Mouse (Mus musculus) olfactory bulb, adult 2 months (tissue): Measurements from ENCODE around the gene Irgc1. TPM values are rescaled to one million over a fixed set of nuclear protein-coding genes. Genes with fewer than 3 reads are reported as not detected.

Experiments used
- H3K27ac ChIP-seq: fragments of 200-500 bp; 2 replicates; pipeline ENCODE4 v1.5.1; 2012; ENCODE audit warnings: low read depth, low read length; ENCODE audit not compliant: insufficient read depth
- H3K4me1 ChIP-seq: fragments of 200-500 bp; 2 replicates; pipeline ENCODE4 v1.6.1; 2012; ENCODE audit warnings: low read length; ENCODE audit not compliant: control insufficient read depth, insufficient read depth
- H3K4me3 ChIP-seq: fragments of 200-500 bp; 2 replicates; pipeline ENCODE4 v1.5.1; 2012; ENCODE audit warnings: mild to moderate bottlenecking, low read depth, low read length, moderate library complexity; ENCODE audit not compliant: insufficient read depth
- CTCF ChIP-seq: fragments of 200-500 bp; IDR thresholded peaks from 2 replicates; pipeline ENCODE4 v1.5.1; 2012; ENCODE audit warnings: low read depth, mild to moderate bottlenecking, low read length, moderate library complexity; ENCODE audit not compliant: insufficient read depth
- POLR2A ChIP-seq: fragments of 200-500 bp; IDR thresholded peaks from 2 replicates; pipeline ENCODE4 v1.6.1; 2012; ENCODE audit warnings: mild to moderate bottlenecking, low read depth, low read length, moderate library complexity; ENCODE audit not compliant: insufficient read depth
- WGBS: fragments of 180-500 bp; shearing (Covaris S2); methylation state at CpG from one replicate; pipeline ENCODE4 v1.1.7; 2018; 5-methylcytosine and 5-hydroxymethylcytosine counted together
- polyA plus RNA-seq: library from polyadenylated mRNA; stranded (reverse); fragments of >200 nt; gene quantifications from 2 replicates; pipeline ENCODE4 v1.2.4, GENCODE M21; 2012; ENCODE audit warnings: low replicate concordance; ENCODE audit not compliant: missing spikeins, insufficient read depth, insufficient read length

Irgc1 gene
- polyA plus RNA-seq, 1 experiment = not detected

DNA sequence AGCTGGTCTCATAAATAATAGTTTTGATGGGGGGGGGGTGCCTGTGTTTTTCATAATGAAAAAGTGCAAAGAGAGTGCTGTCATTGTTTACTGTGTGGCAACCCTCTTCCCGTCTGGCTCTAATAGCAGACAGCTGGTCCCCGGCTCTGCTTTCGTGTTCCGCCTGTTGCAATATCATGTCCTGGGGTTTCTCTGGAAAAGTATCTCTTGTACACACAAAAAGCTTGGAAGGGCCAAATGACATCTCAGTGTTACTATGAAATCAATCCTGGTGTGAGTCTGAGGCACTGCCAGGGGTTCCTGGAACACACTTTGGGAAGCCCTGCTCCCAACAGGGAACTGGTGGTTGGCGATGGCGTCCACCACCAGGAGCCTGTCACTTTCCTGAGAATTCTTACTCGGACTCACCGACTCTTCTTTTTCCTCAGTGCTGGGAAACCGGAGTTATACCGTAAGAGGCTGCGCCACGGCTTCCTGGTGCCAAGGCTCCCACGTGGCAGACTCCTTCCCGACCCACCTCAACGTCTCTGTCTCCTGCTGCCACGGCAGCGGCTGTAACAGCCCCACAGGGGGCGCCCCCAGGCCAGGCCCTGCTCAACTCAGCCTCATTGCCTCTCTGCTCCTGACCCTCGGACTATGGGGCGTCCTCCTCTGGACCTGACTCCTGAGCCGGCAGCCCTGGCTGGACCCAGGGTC is 22.9 kb upstream of the Irgc1 start:
- no peak overlapping the region for H3K4me3 ChIP-seq
- H3K27ac ChIP-seq = no peak overlapping the region
- TF ChIP-seq CTCF = no peak; the same call in 1 of the 2 replicates
- no peak for TF ChIP-seq POLR2A
- peaks cover 15% of the 10 kb centered on the region for H3K4me1 ChIP-seq
- 28% methylated on average over 21 of the region's 21 CpGs for WGBS

DNA sequence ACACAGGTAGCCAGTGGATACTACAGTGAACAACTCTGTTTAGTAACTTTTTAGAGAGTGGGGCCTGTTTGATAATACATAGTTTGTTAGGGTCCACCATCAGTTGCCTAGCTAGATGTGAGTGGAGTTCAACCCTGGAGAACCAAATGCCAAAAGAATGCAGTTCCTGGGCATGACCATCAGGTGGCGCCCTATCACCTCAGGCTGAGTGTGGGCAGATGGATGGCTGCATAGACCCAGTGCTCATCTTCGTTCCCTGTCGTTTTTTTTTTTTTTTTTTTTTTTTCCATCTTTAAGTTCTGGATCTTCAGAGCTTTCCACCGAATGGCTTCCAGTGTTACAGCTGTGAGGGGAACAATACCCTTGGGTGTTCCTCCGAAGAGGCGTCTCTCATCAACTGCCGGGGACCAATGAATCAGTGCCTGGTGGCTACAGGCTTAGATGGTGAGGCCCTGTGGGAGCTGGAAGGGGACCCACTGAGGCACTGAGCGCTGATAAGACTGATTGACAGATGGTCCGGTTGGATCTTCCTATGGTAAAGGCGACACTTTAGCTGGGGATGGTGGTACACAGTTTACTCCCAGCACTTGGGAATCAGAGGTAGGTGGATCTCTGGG is 21.9 kb upstream of the Irgc1 start:
- Histone ChIP-seq H3K27ac (no peak overlapping the region), H3K4me1 (peaks cover 15% of the 10 kb centered on the region), H3K4me3 (no peak overlapping the region)
- TF ChIP-seq POLR2A (no peak), CTCF (peak; percentile 75; the same call in 1 of the 2 replicates)
- WGBS = 28% methylated on average over 10 of the region's 10 CpGs

DNA sequence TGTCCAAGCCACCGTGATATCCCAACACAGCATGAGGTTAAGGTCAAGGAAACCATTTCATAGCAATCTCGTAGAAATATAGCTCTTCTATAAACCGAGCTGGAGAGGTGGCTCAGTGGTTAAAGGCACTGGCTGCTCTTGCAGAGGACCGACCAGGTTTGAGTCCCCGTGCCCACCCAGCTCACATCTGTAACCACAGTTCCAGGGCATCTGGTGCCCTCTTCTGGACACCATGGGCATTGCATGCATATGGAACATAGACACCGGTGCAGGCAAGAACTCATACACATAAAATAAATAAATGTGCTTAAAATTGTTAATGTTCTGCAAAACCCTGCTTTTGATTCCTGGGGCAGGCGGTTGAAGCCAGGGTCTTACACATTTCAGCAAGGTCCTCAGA is 20.8 kb upstream of the Irgc1 start:
- TF ChIP-seq CTCF (peak; percentile 53; the same call in 1 of the 2 replicates), POLR2A (no peak)
- no peak overlapping the region for H3K27ac ChIP-seq
- WGBS = 71% methylated on average over 7 of the region's 7 CpGs
- H3K4me1 ChIP-seq = peaks cover 15% of the 10 kb centered on the region
- no peak overlapping the region for H3K4me3 ChIP-seq

DNA sequence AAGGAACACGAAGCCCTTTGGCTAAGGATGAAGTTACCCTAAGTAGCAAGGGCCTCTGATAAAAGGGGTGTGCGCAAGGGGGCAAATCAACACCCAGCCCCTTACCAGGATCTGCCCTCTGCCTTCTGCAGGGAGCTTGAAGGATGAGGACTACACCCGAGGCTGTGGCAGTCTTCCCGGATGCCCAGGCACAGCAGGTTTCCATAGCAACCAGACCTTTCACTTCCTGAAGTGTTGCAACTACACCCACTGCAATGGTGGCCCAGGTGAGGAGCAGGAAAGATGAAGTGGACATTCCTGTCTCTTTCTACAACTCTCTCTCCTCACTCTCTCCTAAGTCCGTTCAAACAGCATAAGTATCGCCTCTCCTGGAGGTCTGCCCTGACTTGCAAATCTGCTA is 20.3 kb upstream of the Irgc1 start:
- H3K4me1 ChIP-seq = peaks cover 15% of the 10 kb centered on the region
- 64% methylated on average over 6 of the region's 6 CpGs for WGBS
- H3K4me3 ChIP-seq = no peak overlapping the region
- H3K27ac ChIP-seq = no peak overlapping the region
- TF ChIP-seq POLR2A (no peak), CTCF (no peak)

DNA sequence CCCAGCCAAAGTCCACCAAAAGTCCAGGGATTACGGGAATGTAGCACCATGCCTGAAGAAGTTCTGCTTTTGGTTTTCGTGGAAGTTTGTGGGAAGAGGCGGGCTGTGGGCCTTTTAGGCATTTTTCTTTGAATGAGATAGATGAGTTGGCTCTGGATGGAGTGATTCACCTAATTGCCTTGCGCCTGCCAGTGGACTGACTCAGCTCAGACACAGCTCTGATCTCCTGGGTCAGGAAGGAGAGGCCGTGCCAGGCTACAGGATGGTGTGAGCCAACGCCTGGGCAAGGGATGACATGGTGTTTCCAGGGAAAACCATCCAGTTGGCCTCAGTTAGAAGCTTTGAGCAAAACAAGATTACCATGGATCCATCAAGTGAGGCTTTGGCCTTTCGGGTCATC is 18.3 kb upstream of the Irgc1 start:
- Histone ChIP-seq H3K4me3 (no peak overlapping the region), H3K27ac (no peak overlapping the region), H3K4me1 (peaks cover 15% of the 10 kb centered on the region)
- 68% methylated on average over 7 of the region's 7 CpGs for WGBS
- no peak for TF ChIP-seq CTCF
- TF ChIP-seq POLR2A = no peak

DNA sequence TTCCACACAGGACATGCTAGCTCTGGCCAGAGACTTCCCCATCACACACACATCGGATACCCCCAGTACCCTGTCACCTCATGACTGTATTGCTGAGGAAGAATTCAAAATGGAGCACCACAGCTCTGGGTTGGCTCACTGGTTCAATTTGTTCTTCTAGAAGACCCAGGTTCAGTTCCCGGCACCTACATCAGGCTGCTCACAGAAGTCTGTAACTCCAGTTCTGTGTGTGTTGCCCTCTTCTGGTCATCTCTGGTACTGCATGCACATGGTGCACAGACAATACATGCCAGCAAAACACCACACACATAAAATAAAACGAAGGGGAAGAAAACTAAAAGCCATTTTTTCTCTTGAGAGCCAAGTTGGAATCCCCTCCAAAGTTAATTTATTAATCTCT is 17.0 kb upstream of the Irgc1 start:
- H3K4me1 ChIP-seq = peaks cover 5% of the 10 kb centered on the region
- no peak overlapping the region for H3K27ac ChIP-seq
- no peak for TF ChIP-seq POLR2A
- no peak for TF ChIP-seq CTCF
- WGBS = 79% methylated on average over 3 of the region's 3 CpGs
- H3K4me3 ChIP-seq = no peak overlapping the region

DNA sequence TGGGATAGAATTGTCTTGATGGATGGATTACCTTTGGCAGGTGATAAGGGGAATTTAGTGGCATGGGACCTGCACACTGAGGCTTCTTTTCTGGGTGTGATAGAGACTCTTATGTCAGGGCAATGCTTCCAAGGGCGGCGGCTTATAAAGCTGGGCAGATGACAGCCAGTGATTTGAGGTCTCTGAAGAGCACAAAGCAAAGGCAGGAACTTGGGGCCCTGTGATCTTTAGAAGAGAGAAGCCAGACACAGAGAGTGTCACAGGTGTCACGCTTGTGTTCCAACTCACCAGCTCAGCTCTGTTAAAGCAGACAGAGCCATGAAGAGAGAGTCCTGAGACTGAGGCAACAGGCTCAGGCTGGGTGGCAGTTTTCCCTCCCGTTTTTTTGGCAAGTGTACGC is 15.8 kb upstream of the Irgc1 start:
- Histone ChIP-seq H3K27ac (no peak overlapping the region), H3K4me3 (no peak overlapping the region), H3K4me1 (peaks cover 4% of the 10 kb centered on the region)
- TF ChIP-seq POLR2A (no peak), CTCF (no peak)
- 86% methylated on average over 5 of the region's 5 CpGs for WGBS

DNA sequence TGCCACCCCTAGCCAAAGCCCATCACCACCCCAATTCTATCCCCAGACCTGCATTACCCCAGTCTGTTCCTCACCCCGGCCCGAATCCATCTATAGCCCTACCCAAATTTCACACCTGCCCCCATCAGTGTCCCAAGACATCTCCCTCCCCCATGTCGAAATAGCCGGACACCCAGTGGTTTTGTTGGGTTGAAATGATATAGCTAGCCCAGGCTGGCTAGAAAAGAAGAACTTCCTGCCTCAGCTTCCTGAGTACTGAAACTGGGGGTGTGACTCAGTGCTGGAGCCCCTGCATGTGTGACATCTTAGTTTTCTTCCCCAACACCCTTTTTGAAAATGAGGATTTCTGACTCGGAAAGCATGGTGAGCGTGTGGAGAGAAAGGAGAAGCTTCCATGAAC is 14.7 kb upstream of the Irgc1 start:
- WGBS = 91% methylated on average over 6 of the region's 6 CpGs
- H3K27ac ChIP-seq = no peak overlapping the region

DNA sequence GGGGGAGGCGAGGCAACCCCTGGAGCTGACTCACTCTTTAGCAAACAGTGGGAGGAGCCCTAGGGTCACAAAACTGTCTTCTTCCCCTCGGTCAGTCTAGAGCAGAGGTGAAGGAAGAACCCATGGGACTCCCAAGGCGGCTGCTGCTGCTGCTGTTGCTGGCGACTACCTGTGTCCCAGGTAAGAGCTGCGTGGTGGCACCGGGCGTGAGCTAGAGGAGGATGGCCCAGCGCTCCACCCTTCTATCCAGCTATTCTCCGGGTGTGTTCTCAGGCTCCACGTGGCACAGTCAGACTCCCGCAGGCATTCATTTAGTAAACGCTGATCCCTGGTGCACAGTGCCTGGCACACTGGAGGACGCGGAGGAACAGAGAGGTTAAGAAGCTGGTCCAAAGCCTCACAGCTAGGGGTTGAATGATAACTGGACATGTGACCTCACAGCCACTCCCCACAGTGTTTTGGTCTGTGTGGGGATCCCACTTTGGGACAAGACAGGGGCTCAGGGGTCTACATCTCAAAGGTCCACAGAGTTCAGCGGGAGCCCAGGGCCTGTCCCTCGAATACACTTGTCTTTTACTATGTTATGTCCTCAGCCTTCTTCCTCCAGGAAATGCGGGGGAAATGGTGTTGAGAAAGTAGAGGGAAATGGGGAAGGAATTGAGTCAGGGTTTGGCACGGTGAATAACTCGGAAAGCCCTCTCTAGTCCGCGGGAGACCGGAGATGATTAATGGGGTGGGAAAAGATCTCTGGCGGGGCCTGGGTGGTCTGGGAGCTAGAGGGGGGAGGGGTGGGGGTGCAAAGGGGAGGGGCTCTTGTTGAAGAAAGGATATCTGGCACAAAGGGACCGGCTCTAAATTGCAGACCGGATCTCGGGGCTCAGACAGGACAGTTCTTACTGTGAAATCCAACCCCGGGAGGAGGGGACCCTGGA is 10.6 kb upstream of the Irgc1 start, which contains the start of gene Plaur:
TSS of gene Plaur (plus strand) at position 97 of the 932 bp plus-strand sequence.
- H3K4me1 ChIP-seq = peaks cover 7% of the 10 kb centered on the region
- H3K27ac ChIP-seq = no peak within 1 kb of the TSS
- H3K4me3 ChIP-seq = peak within 1 kb of the TSS; percentile 18; the same call in 1 of the 2 replicates
- WGBS = 4% methylated on average over 27 of the region's 27 CpGs
- no peak for TF ChIP-seq POLR2A
- TF ChIP-seq CTCF = no peak

More for the DNA sequence above, 14.7 kb upstream of the Irgc1 start:
- Histone ChIP-seq H3K4me1 (peaks cover 11% of the 10 kb centered on the region), H3K4me3 (no peak overlapping the region)
- no peak for TF ChIP-seq CTCF
- no peak for TF ChIP-seq POLR2A
